ENCODE assay signal across 12 mouse cellular contexts in genomic region chr5:138256966-138257584, GRCm38 (mm10). TPM values are rescaled to one million over a fixed set of nuclear protein-coding genes. Genes with fewer than 3 reads are reported as not detected.
DNase-seq lines count a peak whose midpoint lies in the region; TF ChIP-seq lines count a peak whose summit lies in the region.
"Had no signal": no experiment of that assay in that cellular context is flagged by ENCODE, and none has a peak within 500 bp of the region (broad histone marks: within the 10 kb centered on the region; RNA-seq: fewer than 3 reads in every experiment).

No protein-coding gene starts in this region.

- dilution Hi-C loops in CH12.LX (cut with MboI; ENCODE audit: extremely low pct_ligation_motif_present, extremely low pct_unique_long_range_greater_than_20kb, low sequenced_read_pairs) = no loop called here

- H3K4me3 ChIP-seq in CH12.LX (replicated peaks in 1 of 3; ENCODE audit: low read depth in 2 of 3, low read length in 2 of 3, poor library complexity in 1 of 3) = no peak overlapping the region

- peaks cover 7 to 52% of the 10 kb centered on the region in 2 experiments; a peak in 3 of 4 replicates for H3K4me1 ChIP-seq in CH12.LX (ENCODE audit: control insufficient read depth in 1 of 2, insufficient read depth in 2 of 2)

- H3K27me3 ChIP-seq in CH12.LX (replicated peaks) = no peaks in the 10 kb centered on the region
- H3K27me3 ChIP-seq: lung, embryonic 15.5 days had no signal

- DNase-seq in lung, postnatal 25 days (ENCODE audit: low spot score) = peak; percentile 50
- no peak for DNase-seq in lung, postnatal 14 days
- DNase-seq in CH12.LX (ENCODE audit: extremely low read depth) = peak; percentile 48
- peak; percentile 81 for DNase-seq in induced T-regulatory cell, adult 2 months (ENCODE audit: low read depth)
- peak; percentile 60 to 63 for DNase-seq in natural killer cell, adult 2 months (ENCODE audit: low spot score in 2 of 2)
- no peak for DNase-seq in cerebellum, postnatal 14 days
- DNase-seq in cerebellum, adult 8-10 months = no peak
- DNase-seq: cerebellum, adult 18-20 months; kidney, postnatal 25 days had no signal

- no peak overlapping the region for H3K9ac ChIP-seq in CH12.LX (ENCODE audit: insufficient read depth, low read depth)
- H3K9ac ChIP-seq: lung, embryonic 15.5 days had no signal

- no peak for TF ChIP-seq CTCF in CH12.LX (conservative IDR thresholded peaks at IDR 0.05 in 1 of 2, IDR thresholded peaks at IDR 0.05 in 1 of 2; ENCODE audit: low read depth in 2 of 2, low read length in 2 of 2)

- TF ChIP-seq RAD21 in CH12.LX (IDR thresholded peaks at IDR 0.05; ENCODE audit: low read depth, low read length) = no peak

- no peaks in the 10 kb centered on the region for H3K79me2 ChIP-seq in CH12.LX (replicated peaks; ENCODE audit: control insufficient read depth, extremely low read depth, insufficient read depth, poor library complexity, severe bottlenecking)

- H3K9me3 ChIP-seq in CH12.LX (replicated peaks; ENCODE audit: low read length) = peaks cover 2% of the 10 kb centered on the region
- H3K9me3 ChIP-seq: lung, embryonic 15.5 days had no signal

- TF ChIP-seq EP300 in CH12.LX (IDR thresholded peaks at IDR 0.05; ENCODE audit: low read length) = no peak

- peaks cover 38 to 51% of the 10 kb centered on the region in 2 experiments for H3K36me3 ChIP-seq in CH12.LX (replicated peaks in 1 of 2; ENCODE audit: control insufficient read depth in 1 of 2, insufficient read depth in 1 of 2, low read length in 1 of 2)

- peak overlapping the region; percentile 84; the same call in 1 of the 2 replicates for H3K4me2 ChIP-seq in CH12.LX (ENCODE audit: insufficient read depth, low read depth, poor library complexity, severe bottlenecking)

- peak overlapping the region; percentile 4; the same call in 1 of the 2 replicates for H3K27ac ChIP-seq in CH12.LX (ENCODE audit: insufficient read depth, low read depth)
- H3K27ac ChIP-seq: lung, embryonic 15.5 days had no signal

- in situ Hi-C loops in CH12.LX (cut with MboI; ENCODE audit: low pct_ligation_motif_present, low pct_unique_long_range_greater_than_20kb, low sequenced_read_pairs) = no loop called here

- no peak for TF ChIP-seq POLR2A in CH12.LX (IDR thresholded peaks at IDR 0.05; ENCODE audit: low read depth, low read length)

TF ChIP-seq in CH12.LX, 34 proteins besides CTCF, POLR2A, EP300 and RAD21:
- no peak for TF ChIP-seq POLR2AphosphoS2 (IDR thresholded peaks at IDR 0.05; ENCODE audit: low read depth, low read length)
- no peak for TF ChIP-seq MAZ (IDR thresholded peaks at IDR 0.05; ENCODE audit: low read depth, low read length)
- no peak for TF ChIP-seq GABPA (IDR thresholded peaks at IDR 0.05; ENCODE audit: insufficient replicate concordance, low read depth, low read length)
- no peak for TF ChIP-seq MEF2A (IDR thresholded peaks at IDR 0.05; ENCODE audit: borderline replicate concordance, low read depth, low read length)
- no peak for TF ChIP-seq ZNF384 (IDR thresholded peaks at IDR 0.05; ENCODE audit: low read depth, low read length)
- TF ChIP-seq SMC3 (IDR thresholded peaks at IDR 0.05; ENCODE audit: low read depth, low read length) = no peak
- no peak for TF ChIP-seq E2F4 (IDR thresholded peaks at IDR 0.05; ENCODE audit: insufficient replicate concordance, low read depth, low read length)
- TF ChIP-seq ZKSCAN1 (IDR thresholded peaks at IDR 0.05; ENCODE audit: borderline replicate concordance, low read depth, low read length) = no peak
- no peak for TF ChIP-seq JUN (IDR thresholded peaks at IDR 0.05; ENCODE audit: insufficient read depth, low read depth, low read length)

RNA-seq across cellular contexts. Expression of gene Lamtor4, which starts 1.8 kb away (rescaled TPM):
- total RNA-seq in CH12.LX (2012; rRNA removed) (42.0 and 44.0 TPM in 2 replicates), CH12.LX (2014; rRNA removed) (40.1 and 40.3 TPM in 2 replicates)
- 24.5 and 35.5 TPM in 2 replicates for polyA plus RNA-seq in CH12.LX (2012; ENCODE audit: insufficient read length, low read depth)

RNA-seq across cellular contexts. Expression of gene BC037034, which starts 6.8 kb away (rescaled TPM):
- total RNA-seq in CH12.LX (2012; rRNA removed) (11.2 and 15.9 TPM in 2 replicates), CH12.LX (2014; rRNA removed) (4.4 and 4.5 TPM in 2 replicates)
- 15.4 and 15.6 TPM in 2 replicates for polyA plus RNA-seq in CH12.LX (2012; ENCODE audit: insufficient read length, low read depth)

RNA-seq across cellular contexts. Expression of gene Gal3st4, which starts 15.6 kb away (rescaled TPM):
- total RNA-seq in CH12.LX (2012; rRNA removed) = 0.21 and 0.25 TPM in 2 replicates
- not detected in 2 replicates for total RNA-seq in CH12.LX (2014; rRNA removed)
- not detected in 2 replicates for polyA plus RNA-seq in CH12.LX (2012; ENCODE audit: insufficient read length, low read depth)
- polyA plus RNA-seq: erythroblast, embryonic 14.5 days had no signal

RNA-seq across cellular contexts. Expression of gene Gm43720, which starts 22.7 kb away (rescaled TPM):
- total RNA-seq in CH12.LX (2012; rRNA removed) (not detected in 2 replicates), CH12.LX (2014; rRNA removed) (not detected in 2 replicates)
- polyA plus RNA-seq in CH12.LX (2012; ENCODE audit: insufficient read length, low read depth) = not detected in 2 replicates
- polyA plus RNA-seq: erythroblast, embryonic 14.5 days; testis, adult 2 months had no signal

RNA-seq across cellular contexts. Expression of gene Gpc2, which starts 22.7 kb away (rescaled TPM):
- not detected in 2 replicates for total RNA-seq in CH12.LX (2012; rRNA removed)
- not detected in 2 replicates for total RNA-seq in CH12.LX (2014; rRNA removed)
- not detected in 2 replicates for polyA plus RNA-seq in CH12.LX (2012; ENCODE audit: insufficient read length, low read depth)

Comparison
In these comparisons a context has a peak if more than half of its experiments do, and no peak if none do; other contexts are left out.
1. DNase-seq: peak in lung, postnatal 25 days (single experiment), CH12.LX (single experiment), induced T-regulatory cell, adult 2 months (single experiment) and natural killer cell, adult 2 months (2 of 2); none in lung, postnatal 14 days (single experiment), cerebellum, postnatal 14 days (0 of 2) and cerebellum, adult 8-10 months (single experiment).